Mouse (Mus musculus): Measurements from ENCODE around the gene H2-Ab1.
A peak's percentile ranks its signal among the peaks of the same experiment; 100 is the strongest.
"Not testable (repeated sequence)": the region's sequence is repeated elsewhere in the genome, so short reads cannot be mapped to it uniquely, and the experiment has no call there.

Gene H2-Ab1

GRCm38 (mm10) chr17:34257594-34258375 is at the start of gene H2-Ab1:
H2-Ab1 (plus strand) TSS chr17:34257689.
- peak; percentile 85 to 90 for DNase-seq

DNA sequence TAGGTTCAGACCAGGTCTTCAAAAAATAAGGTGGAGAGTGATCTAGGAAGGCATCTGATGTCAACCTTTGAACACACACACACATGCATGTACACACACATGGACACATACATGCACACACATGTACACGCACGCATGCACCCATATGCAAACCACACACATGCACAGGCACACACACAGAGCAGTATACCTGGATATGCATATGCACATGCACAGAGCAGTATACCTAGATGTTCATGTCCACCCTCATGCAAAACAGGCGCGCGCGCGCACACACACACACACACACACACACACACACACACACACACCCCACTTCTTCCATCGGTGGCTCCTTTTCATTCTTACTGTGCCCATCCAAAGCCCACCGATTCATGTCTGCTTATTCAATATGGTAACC is 49.6 kb upstream of the H2-Ab1 start:
- no peak for DNase-seq

GRCm38 (mm10) chr17:34208421-34208820 is 49.1 kb upstream of the H2-Ab1 start:
- no peak for DNase-seq

DNA sequence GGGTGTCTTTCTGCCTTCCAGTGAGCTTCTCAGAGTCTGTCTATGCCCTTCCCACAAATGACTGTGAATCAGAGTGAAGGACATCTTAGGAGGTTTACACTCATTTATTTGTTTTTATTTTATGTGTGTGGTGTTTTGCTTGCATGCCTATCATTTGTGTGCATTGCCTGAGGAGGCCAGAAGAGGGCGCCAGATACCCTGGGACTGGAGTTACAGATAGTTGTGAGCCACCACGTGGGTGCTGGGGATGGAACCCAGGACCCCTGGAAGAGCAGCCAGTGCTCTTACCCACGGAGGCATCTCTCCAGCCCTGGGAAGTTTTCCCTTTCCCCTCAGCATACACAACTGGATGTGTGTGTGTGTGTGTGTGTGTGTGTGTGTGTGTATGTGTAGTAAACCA is 47.8 kb upstream of the H2-Ab1 start:
- no peak for DNase-seq

- no peak for DNase-seq
Observed at GRCm38 (mm10) chr17:34210599-34210998, 46.9 kb upstream of the H2-Ab1 start.

DNA sequence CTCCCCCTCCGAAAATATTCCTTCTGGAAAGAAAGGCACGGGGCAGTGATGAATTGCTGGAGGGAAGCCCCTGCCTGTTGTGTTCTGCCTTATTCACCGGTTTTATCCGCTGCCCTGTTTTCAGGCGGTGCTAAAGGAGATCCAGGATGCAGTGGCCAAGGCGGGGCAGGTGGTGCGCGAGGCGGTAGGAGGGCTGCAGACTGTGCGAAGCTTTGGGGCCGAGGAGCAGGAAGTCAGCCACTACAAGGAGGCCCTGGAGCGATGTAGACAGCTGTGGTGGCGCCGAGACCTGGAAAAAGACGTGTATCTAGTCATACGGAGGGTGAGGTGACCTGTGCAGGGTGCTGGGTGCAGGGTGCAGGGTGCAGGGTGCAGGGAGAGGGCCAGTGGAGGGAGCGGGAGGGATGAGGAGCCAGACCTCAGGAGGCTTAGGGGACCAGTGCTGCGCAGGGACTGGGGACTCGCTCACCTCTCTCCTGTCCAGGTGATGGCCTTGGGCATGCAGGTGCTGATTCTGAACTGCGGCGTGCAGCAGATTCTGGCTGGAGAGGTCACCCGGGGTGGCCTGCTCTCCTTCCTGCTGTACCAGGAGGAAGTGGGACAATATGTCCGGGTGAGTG is 45.6 kb upstream of the H2-Ab1 start:
- no peak for DNase-seq

DNA sequence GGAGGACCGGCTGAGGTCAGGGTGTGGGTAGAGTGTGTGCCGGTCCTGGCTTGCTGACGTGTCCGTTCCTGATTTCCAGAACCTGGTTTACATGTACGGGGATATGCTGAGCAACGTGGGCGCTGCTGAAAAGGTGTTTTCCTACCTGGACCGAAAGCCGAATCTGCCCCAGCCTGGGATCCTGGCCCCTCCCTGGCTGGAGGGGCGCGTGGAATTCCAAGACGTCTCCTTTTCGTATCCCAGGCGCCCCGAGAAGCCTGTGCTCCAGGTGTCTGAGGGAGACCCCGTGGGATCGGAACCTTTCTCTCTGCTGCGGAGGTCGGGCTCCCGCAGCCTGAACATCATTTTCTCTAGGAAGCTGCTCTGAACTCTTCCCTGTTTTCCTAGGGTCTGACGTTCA is 43.6 kb upstream of the H2-Ab1 start:
- DNase-seq, result no peak

GRCm38 (mm10) chr17:34215176-34215575 is 42.3 kb upstream of the H2-Ab1 start:
- no peak for DNase-seq

- no peak for DNase-seq
Observed at GRCm38 (mm10) chr17:34217216-34217928, 40.1 kb upstream of the H2-Ab1 start.

DNA sequence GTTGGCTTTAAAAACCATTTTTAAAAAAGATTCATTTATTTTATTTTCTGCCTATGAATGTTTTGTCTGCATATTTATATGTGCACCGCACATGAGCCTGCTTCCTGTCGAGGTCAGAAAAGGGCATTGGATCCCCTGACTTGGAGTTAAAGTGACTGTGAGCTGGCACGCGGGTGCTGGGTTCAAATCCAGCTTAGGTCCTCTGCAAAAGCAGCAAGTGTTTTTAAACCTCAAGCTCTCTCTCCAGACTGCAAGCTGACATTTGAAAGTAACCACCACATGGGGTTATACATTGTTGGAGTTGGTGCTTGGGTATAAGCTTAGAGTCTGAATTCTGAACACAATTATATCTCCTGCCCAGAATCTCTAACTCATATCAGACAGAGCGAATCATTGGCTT is 39.5 kb upstream of the H2-Ab1 start:
- DNase-seq, result no peak

- peak; percentile 87 to 91 for DNase-seq
Observed at GRCm38 (mm10) chr17:34218675-34219074, 38.8 kb upstream of the H2-Ab1 start.

GRCm38 (mm10) chr17:34219096-34219495 is 38.4 kb upstream of the H2-Ab1 start:
- DNase-seq, result peak; percentile 61 to 71

- not testable (repeated sequence) for DNase-seq
Observed at GRCm38 (mm10) chr17:34219801-34220200, 37.7 kb upstream of the H2-Ab1 start.

- not testable (repeated sequence) for DNase-seq
Observed at GRCm38 (mm10) chr17:34220401-34220800, 37.1 kb upstream of the H2-Ab1 start.

- no peak for DNase-seq
Observed at GRCm38 (mm10) chr17:34224816-34225215, 32.7 kb upstream of the H2-Ab1 start.

DNA sequence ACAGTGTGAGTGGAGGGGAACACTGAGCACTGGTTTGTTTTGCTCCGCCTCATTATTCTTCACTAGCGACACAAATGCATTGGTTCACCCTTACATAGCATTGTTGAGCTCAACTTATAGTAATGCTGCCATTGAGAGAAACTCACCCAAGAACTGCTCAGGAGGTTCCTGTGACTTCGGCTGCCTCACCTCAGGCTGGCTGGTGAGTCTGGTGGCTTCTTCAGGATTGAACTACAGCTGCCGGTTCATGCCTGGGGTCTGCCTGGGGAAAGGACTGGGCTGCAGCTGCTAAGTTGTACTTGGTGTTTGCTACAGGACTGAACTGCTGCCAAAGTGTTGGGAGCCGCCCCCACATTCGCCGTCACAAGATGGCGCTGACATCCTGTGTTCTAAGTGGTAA is 32.1 kb upstream of the H2-Ab1 start:
- DNase-seq, result no peak

DNA sequence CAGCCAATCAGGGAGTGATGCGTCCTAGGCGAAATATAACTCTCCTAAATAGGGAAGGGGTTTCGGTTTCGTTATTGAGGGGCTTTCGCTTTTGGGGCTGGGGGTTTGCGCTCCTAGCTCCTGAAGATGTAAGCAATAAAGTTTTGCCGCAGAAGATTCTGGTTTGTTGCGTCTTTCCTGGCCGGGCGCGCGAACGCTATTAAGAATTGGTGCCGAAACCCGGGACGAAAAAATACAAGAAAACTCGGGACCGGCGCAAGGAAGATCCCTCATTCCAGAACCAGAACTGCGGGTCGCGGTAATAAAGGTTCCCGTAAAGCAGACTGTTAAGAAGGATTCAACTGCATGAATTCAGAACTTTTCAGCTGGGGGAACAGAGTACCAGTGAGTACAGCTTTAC is 31.6 kb upstream of the H2-Ab1 start:
- DNase-seq, result not testable (repeated sequence)

GRCm38 (mm10) chr17:34230971-34231370 is 26.5 kb upstream of the H2-Ab1 start:
- DNase-seq, result not testable (repeated sequence)

- DNase-seq, result not testable (repeated sequence)
Observed at GRCm38 (mm10) chr17:34232021-34232420, 25.5 kb upstream of the H2-Ab1 start.

GRCm38 (mm10) chr17:34234926-34235325 is 22.6 kb upstream of the H2-Ab1 start:
- DNase-seq, result peak; percentile 82 to 84

DNA sequence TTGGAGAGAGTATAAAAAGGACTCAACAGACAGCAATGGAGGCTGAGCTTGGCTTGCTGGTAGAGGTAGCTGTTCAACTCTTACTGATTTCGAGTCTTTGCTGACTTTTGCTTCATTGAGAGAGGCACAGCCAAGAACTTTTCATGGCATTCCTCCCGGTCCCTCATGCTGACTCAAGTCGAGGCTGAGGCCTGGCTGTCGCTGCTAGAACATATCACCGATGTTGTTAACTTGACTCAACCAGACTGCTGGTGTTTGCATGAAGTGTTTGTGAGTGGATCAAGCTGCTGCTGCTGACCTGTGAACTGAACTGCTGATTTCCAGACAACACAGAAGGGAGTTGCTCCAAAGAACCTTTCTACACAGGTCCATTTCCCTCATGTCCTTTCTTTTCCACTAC is 20.8 kb upstream of the H2-Ab1 start:
- DNase-seq, result peak; percentile 46 to 64

DNA sequence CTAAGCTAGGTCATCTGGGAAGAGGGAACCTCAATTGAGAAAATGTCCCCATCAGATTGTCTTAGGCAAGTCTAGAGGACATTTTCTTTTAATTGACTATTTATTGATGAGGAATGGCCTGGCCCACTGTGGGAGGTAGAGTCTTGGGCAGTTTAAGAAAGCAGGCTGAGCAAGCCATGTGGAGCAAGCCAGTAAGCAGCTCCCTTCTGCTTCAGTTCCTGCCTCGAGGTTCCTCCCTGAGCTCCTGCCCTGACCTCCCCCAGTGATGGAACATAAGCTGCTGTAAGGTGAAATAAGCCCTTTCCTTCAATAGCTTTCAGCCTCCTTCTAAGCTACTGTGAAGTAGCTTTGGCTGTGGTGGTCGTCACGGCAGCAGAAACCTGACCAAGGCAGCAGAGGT is 19.7 kb upstream of the H2-Ab1 start:
- no peak for DNase-seq

GRCm38 (mm10) chr17:34238706-34239105 is 18.8 kb upstream of the H2-Ab1 start, which contains the start of gene H2-Ob:
H2-Ob (plus strand) TSS chr17:34238903.
- peak in 1 of 2 experiments; percentile 71 for DNase-seq

DNA sequence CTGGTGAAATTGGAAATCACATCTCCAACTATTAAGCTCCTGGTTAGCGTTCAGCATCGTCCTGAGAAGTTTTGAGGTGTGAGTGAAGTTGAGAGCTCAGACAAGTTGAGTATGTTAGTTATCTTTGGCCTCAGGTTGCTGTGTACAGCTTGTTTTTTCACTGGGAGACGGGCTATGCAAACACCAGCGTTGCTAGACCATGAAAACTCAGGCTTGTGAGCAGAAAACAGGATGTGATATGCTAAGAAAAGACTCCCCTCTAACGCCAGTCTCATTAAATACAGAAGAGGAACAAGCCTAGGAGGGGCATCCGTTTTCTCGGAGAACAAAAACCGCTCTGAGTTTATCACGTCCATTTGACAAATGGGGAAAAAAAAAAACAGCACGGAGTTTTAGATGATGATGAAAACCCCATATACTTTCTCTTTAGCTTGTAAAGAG is 17.9 kb upstream of the H2-Ab1 start:
- no peak for DNase-seq

Measured in lung, adult 18-20 months (tissue).